In the genomic region with DNA sequence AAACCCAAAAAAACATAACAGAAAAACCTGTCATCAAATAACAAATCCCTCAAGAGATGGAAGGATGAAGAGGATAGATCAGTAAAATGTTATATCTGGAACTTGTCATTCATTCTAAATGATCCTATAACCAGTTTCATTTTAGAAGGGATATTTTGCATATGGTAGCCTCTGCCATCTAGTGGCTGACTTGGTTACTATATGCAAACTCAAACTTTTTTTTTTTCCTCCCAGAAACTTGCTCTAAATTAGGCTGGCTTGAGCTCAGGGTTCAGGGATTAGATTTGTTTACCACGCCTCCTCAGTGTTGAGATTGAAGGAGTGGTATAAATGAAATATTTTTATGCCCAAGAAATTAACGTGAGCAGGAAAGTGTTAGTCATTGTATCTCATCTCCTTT, we compare ENCODE assay signal across 10 mouse cellular contexts. TPM values are rescaled to one million over a fixed set of nuclear protein-coding genes. Genes with fewer than 3 reads are reported as not detected.
DNase-seq lines count a peak whose midpoint lies in the region; ATAC-seq lines count a peak whose summit lies in the region.
"Had no signal": no experiment of that assay in that cellular context is flagged by ENCODE, and none has a peak within 500 bp of the region (broad histone marks: within the 10 kb centered on the region; RNA-seq: fewer than 3 reads in every experiment).

No protein-coding gene starts in this region.

- H3K4me2 ChIP-seq in midbrain, embryonic 14.5 days (ENCODE audit: low read length) = no peak overlapping the region
- H3K4me2 ChIP-seq in embryonic facial prominence, embryonic 14.5 days (ENCODE audit: low read depth, low read length) = no peak overlapping the region
- H3K4me2 ChIP-seq: heart, embryonic 13.5 days; lung, embryonic 15.5 days had no signal

- intact Hi-C loops in heart, postnatal 25 days (cut with DNase I) = loop anchor here (1.0 to 5.0 kb wide), 2 partner anchors 203 to 501 kb away; no protein-coding TSS in a partner anchor

- H3K27ac ChIP-seq in midbrain, embryonic 14.5 days (replicated peaks; ENCODE audit: low read depth, low read length) = no peak overlapping the region
- H3K27ac ChIP-seq in midbrain, embryonic 10.5 days (replicated peaks) = no peak overlapping the region
- no peak overlapping the region for H3K27ac ChIP-seq in embryonic facial prominence, embryonic 14.5 days (replicated peaks; ENCODE audit: low read depth, low read length)
- H3K27ac ChIP-seq: heart, embryonic 13.5 days; lung, embryonic 15.5 days had no signal

- no peaks in the 10 kb centered on the region for H3K9me3 ChIP-seq in midbrain, embryonic 14.5 days (ENCODE audit: control insufficient read depth, low read length)
- H3K9me3 ChIP-seq in midbrain, embryonic 10.5 days (replicated peaks) = no peaks in the 10 kb centered on the region
- H3K9me3 ChIP-seq in embryonic facial prominence, embryonic 14.5 days (ENCODE audit: control insufficient read depth, low read length) = no peaks in the 10 kb centered on the region
- H3K9me3 ChIP-seq: heart, embryonic 13.5 days; lung, embryonic 15.5 days had no signal

- H3K36me3 ChIP-seq in midbrain, embryonic 14.5 days (ENCODE audit: control insufficient read depth, insufficient read depth, low read length) = no peaks in the 10 kb centered on the region
- H3K36me3 ChIP-seq in midbrain, embryonic 10.5 days = no peaks in the 10 kb centered on the region
- H3K36me3 ChIP-seq in embryonic facial prominence, embryonic 14.5 days (ENCODE audit: control insufficient read depth, insufficient read depth, low read length) = no peaks in the 10 kb centered on the region
- H3K36me3 ChIP-seq: heart, embryonic 13.5 days; lung, embryonic 15.5 days had no signal

- no peaks in the 10 kb centered on the region for H3K4me1 ChIP-seq in midbrain, embryonic 14.5 days (ENCODE audit: control insufficient read depth, insufficient read depth, low read length)
- no peaks in the 10 kb centered on the region for H3K4me1 ChIP-seq in midbrain, embryonic 10.5 days
- H3K4me1 ChIP-seq in embryonic facial prominence, embryonic 14.5 days (ENCODE audit: control insufficient read depth, insufficient read depth, low read length) = no peaks in the 10 kb centered on the region
- H3K4me1 ChIP-seq: heart, embryonic 13.5 days; lung, embryonic 15.5 days had no signal

- WGBS in midbrain, embryonic 14.5 days = 41% methylated on average over 2 of the region's 2 CpGs
- 22% methylated on average over 2 of the region's 2 CpGs for WGBS in midbrain, embryonic 10.5 days
- WGBS in embryonic facial prominence, embryonic 14.5 days = 15% methylated on average over 2 of the region's 2 CpGs

- peak; percentile 18 for DNase-seq in heart, adult 8-10 months (ENCODE audit: low spot score)
- no peak for DNase-seq in heart, postnatal 25 days (ENCODE audit: low spot score)
- DNase-seq in midbrain, embryonic 14.5 days = peak; percentile 76
- no peak for DNase-seq in midbrain, embryonic 10.5 days (ENCODE audit: low spot score)
- DNase-seq in embryonic facial prominence, embryonic 14.5 days (ENCODE audit: low spot score) = peak; percentile 59
- peak; percentile 9 for DNase-seq in retina, postnatal 7 days (ENCODE audit: low read depth, low spot score)
- DNase-seq in ovary, postnatal 14 days (ENCODE audit: low spot score) = no peak
- no peak for DNase-seq in ovary, adult 18-20 months (ENCODE audit: low spot score)

- H3K27me3 ChIP-seq in midbrain, embryonic 14.5 days (ENCODE audit: control insufficient read depth, insufficient read depth, low read length) = no peaks in the 10 kb centered on the region
- H3K27me3 ChIP-seq in midbrain, embryonic 10.5 days (ENCODE audit: low read depth, poor library complexity, severe bottlenecking) = no peaks in the 10 kb centered on the region
- no peaks in the 10 kb centered on the region for H3K27me3 ChIP-seq in embryonic facial prominence, embryonic 14.5 days (replicated peaks; ENCODE audit: control insufficient read depth, insufficient read depth, low read length)
- H3K27me3 ChIP-seq: heart, embryonic 13.5 days; lung, embryonic 15.5 days had no signal

- no peak overlapping the region for H3K9ac ChIP-seq in midbrain, embryonic 14.5 days (replicated peaks; ENCODE audit: low read length)
- no peak overlapping the region for H3K9ac ChIP-seq in embryonic facial prominence, embryonic 14.5 days (ENCODE audit: low read depth, low read length)
- H3K9ac ChIP-seq: heart, embryonic 13.5 days; lung, embryonic 15.5 days had no signal

- no peak overlapping the region for H3K4me3 ChIP-seq in midbrain, embryonic 14.5 days (replicated peaks; ENCODE audit: low read depth, low read length)
- no peak overlapping the region for H3K4me3 ChIP-seq in midbrain, embryonic 10.5 days
- H3K4me3 ChIP-seq in embryonic facial prominence, embryonic 14.5 days (ENCODE audit: low read depth, low read length) = no peak overlapping the region
- H3K4me3 ChIP-seq: heart, embryonic 13.5 days; lung, embryonic 15.5 days had no signal

- no peak for ATAC-seq in midbrain, embryonic 14.5 days (ENCODE audit: low FRiP score, low TSS enrichment)
- no peak for ATAC-seq in embryonic facial prominence, embryonic 14.5 days (ENCODE audit: low read depth)

RNA-seq across cellular contexts. Expression of a gene that starts 27.3 kb away (rescaled TPM):
- not detected for total RNA-seq in heart, adult 8-10 months (2022)
- total RNA-seq in heart, postnatal 25 days (2021) = not detected
- not detected in 2 replicates for polyA plus RNA-seq in midbrain, embryonic 14.5 days (2014; fragmentation: Nextera tagmentation; extraction: Ambion mirVana)
- polyA plus RNA-seq in midbrain, embryonic 10.5 days (2016; fragmentation: Nextera tagmentation; extraction: Ambion mirVana) = not detected in 2 replicates
- not detected in 2 replicates for polyA plus RNA-seq in embryonic facial prominence, embryonic 14.5 days (2014; fragmentation: Nextera tagmentation; extraction: Ambion mirVana)
- polyA plus RNA-seq: heart, embryonic 13.5 days; lung, embryonic 15.5 days had no signal

Comparison
In these comparisons a context has a peak if more than half of its experiments do, and no peak if none do; other contexts are left out.
1. DNase-seq: peak in heart, adult 8-10 months (single experiment), midbrain, embryonic 14.5 days (single experiment), embryonic facial prominence, embryonic 14.5 days (single experiment) and retina, postnatal 7 days (single experiment); none in heart, postnatal 25 days (single experiment), midbrain, embryonic 10.5 days (single experiment), ovary, postnatal 14 days (single experiment) and ovary, adult 18-20 months (single experiment).